Mouse (Mus musculus) liver, embryonic 12.5 days (tissue): ENCODE measurements around the gene Palm2. TPM values are rescaled to one million over a fixed set of nuclear protein-coding genes. Genes with fewer than 3 reads are reported as not detected.
A peak's percentile ranks its signal among the peaks of the same experiment; 100 is the strongest.

Source experiments
- ATAC-seq: fragments of 200-750 bp; cut with Nextera tagmentation; 2 replicates; pipeline ENCODE4 v1.8.0; 2017; ENCODE audit warnings: moderate number of reproducible peaks, mild to moderate bottlenecking, moderate library complexity
- H3K27ac ChIP-seq: fragments of 300-500 bp; sonication (generic); 2 replicates; pipeline ENCODE4 v1.5.1; 2016; ENCODE audit warnings: mild to moderate bottlenecking
- H3K27me3 ChIP-seq: fragments of 300-500 bp; sonication (generic); replicated peaks from 2 replicates; pipeline ENCODE4 v1.6.1; 2016; ENCODE audit warnings: mild to moderate bottlenecking, moderate library complexity
- H3K36me3 ChIP-seq: fragments of 300-500 bp; sonication (generic); 2 replicates; pipeline ENCODE4 v1.6.1; 2016; ENCODE audit warnings: mild to moderate bottlenecking, moderate library complexity
- H3K4me1 ChIP-seq: fragments of 300-500 bp; sonication (generic); 2 replicates; pipeline ENCODE4 v1.6.1; 2016
- H3K4me2 ChIP-seq: fragments of 300-500 bp; sonication (generic); 2 replicates; pipeline ENCODE4 v1.6.1; 2016; ENCODE audit warnings: mild to moderate bottlenecking, moderate library complexity
- H3K4me3 ChIP-seq: fragments of 300-500 bp; sonication (generic); 2 replicates; pipeline ENCODE4 v1.5.1; 2016; ENCODE audit warnings: mild to moderate bottlenecking, moderate library complexity
- H3K9ac ChIP-seq: fragments of 300-500 bp; sonication (generic); 2 replicates; pipeline ENCODE4 v1.6.1; 2016; ENCODE audit warnings: mild to moderate bottlenecking, moderate library complexity
- H3K9me3 ChIP-seq: fragments of 300-500 bp; sonication (generic); replicated peaks from 2 replicates; pipeline ENCODE4 v1.6.1; 2016; ENCODE audit warnings: mild to moderate bottlenecking, moderate library complexity
- WGBS: fragments of 180-500 bp; shearing (Covaris S2); methylation state at CpG from one replicate; pipeline ENCODE4 v1.1.7; 2016; ENCODE audit not compliant: insufficient replicate concordance; 5-methylcytosine and 5-hydroxymethylcytosine counted together
- polyA plus RNA-seq: library from polyadenylated mRNA; unstranded; fragments of >200 nt; fragmentation: Nextera tagmentation; extraction: Ambion mirVana; gene quantifications from 2 replicates; pipeline ENCODE4 v1.2.1, GENCODE M21; 2016

Gene Palm2
- polyA plus RNA-seq, 1 experiment from 2014 or later: 0.23 TPM

DNA sequence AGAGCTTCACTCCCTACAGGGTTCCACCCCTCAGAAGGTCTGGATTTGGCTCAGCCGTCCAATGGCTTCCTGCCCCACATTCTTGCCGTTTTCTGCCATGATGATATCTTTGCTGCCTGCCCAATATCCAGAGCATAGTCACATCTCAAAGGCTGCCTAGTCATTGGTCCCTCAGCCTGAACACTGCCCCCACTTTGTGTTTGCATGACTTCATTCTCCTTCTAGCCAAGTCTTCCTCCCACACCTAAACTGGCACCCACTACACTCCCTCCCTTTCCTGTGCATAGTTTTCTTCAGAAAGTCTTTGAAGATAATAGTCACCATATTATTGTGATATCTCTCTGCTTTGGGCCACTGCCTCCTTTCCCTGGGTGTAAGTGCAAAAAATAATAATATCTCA lies 123.1 kb downstream of the Palm2 start:
- no peak overlapping the region for H3K4me2 ChIP-seq
- H3K9me3 ChIP-seq: no peaks in the 10 kb centered on the region
- H3K4me1 ChIP-seq: no peaks in the 10 kb centered on the region
- WGBS: 59% methylated on average over 2 of the region's 2 CpGs
- H3K27ac ChIP-seq: no peak overlapping the region
- no peak overlapping the region for H3K9ac ChIP-seq
- ATAC-seq: no peak
- no peaks in the 10 kb centered on the region for H3K36me3 ChIP-seq
- H3K4me3 ChIP-seq: no peak overlapping the region
- no peaks in the 10 kb centered on the region for H3K27me3 ChIP-seq

DNA sequence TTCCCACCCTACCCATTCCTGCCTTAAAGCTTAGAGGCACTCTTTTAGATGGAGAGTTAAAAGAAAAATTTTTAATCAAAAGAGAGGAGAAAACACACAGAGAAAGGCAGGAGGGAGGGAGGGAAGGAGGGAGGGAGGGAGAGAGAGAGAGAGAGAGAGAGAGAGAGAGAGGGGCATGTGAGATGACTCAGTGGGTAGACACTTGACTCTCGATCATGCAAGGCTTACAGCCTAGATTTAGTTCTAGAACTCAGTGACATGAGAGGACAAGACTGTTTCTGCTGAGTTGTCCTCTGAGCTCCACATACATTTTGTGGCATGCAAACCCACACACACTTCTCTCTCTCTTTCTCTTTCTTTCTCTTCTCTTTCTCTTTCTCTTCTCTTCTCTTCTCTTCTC lies 125.4 kb downstream of the Palm2 start:
- Histone ChIP-seq H3K4me3 (no peak overlapping the region), H3K27me3 (no peaks in the 10 kb centered on the region), H3K4me2 (no peak overlapping the region), H3K27ac (no peak overlapping the region), H3K4me1 (no peaks in the 10 kb centered on the region), H3K9me3 (no peaks in the 10 kb centered on the region), H3K9ac (no peak overlapping the region), H3K36me3 (no peaks in the 10 kb centered on the region)
- ATAC-seq: no peak
- WGBS: 40% methylated on average over 1 of the region's 1 CpGs

DNA sequence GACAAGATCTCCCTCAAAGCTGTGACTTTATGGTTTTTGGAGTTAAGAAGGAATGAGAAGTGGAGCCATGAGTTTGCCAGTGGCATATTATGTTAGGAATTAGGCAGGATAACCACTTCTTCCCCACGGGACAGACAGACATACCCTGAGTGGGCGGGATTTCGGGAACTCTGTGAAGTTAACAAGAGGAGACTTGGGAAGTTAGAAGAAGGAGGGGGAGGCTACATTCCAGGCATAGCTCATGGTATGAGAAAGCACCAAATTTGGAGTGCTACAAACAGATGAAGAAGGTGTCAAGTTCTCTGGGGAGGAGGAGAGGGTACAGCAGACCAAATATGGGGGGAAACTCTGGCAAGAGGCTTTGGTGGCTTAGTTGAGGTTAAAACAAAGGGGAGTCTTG lies 126.0 kb downstream of the Palm2 start:
- ATAC-seq: no peak

DNA sequence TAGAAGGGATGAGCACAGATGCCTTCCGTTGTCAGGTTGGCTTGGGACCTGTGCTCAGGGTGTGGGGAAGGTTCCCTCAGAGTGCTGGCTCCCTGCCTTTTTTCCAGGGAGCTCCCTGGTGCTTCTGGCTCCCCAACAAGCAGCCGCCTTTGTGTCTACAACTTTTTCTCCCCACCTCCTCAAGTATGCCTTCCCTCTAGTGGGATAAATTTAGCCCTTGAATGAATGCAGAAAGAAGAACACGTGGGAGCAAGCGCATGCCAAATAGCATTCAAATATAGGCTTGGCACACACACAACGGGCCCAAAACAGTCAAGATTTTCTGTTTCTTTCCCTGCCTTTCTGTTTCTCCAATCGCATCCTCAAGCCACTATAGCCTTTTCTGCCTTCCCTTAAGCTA lies 127.0 kb downstream of the Palm2 start:
- no peak overlapping the region for H3K9ac ChIP-seq
- no peak overlapping the region for H3K27ac ChIP-seq
- H3K4me2 ChIP-seq: no peak overlapping the region

More for the DNA sequence above, 126.0 kb downstream of the Palm2 start:
- Histone ChIP-seq H3K27ac (no peak overlapping the region), H3K4me3 (no peak overlapping the region), H3K27me3 (no peaks in the 10 kb centered on the region), H3K9me3 (no peaks in the 10 kb centered on the region), H3K4me2 (no peak overlapping the region), H3K4me1 (no peaks in the 10 kb centered on the region), H3K9ac (no peak overlapping the region), H3K36me3 (no peaks in the 10 kb centered on the region)
- WGBS: 27% methylated on average over 3 of the region's 3 CpGs

DNA sequence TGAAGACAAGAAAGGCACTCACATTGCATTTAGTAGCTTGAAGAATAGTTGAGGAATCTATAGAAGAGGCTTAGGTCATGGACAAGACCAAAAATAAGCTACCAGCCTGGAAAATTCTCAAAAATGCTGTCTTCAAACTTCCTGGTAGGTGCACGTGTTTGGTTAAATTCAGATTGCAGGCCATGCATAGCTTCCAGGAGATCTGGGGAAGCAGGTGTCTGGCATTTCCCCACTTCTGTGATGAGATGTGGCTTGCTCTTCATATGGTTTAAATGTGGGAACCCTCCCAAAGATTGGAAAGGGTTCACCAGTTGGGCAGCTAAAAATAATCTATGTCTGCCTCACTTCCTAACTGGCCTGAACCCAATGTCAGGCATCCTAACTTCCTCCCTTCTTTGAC lies 131.2 kb downstream of the Palm2 start:
- Histone ChIP-seq H3K36me3 (no peaks in the 10 kb centered on the region), H3K27ac (no peak overlapping the region), H3K4me1 (no peaks in the 10 kb centered on the region), H3K27me3 (peaks cover 30% of the 10 kb centered on the region), H3K9me3 (no peaks in the 10 kb centered on the region), H3K4me2 (no peak overlapping the region), H3K4me3 (no peak overlapping the region), H3K9ac (no peak overlapping the region)
- ATAC-seq: no peak
- WGBS: 50% methylated on average over 1 of the region's 1 CpGs

More for the DNA sequence above, 127.0 kb downstream of the Palm2 start:
- no peaks in the 10 kb centered on the region for H3K36me3 ChIP-seq
- no peaks in the 10 kb centered on the region for H3K9me3 ChIP-seq
- 53% methylated on average over 6 of the region's 6 CpGs for WGBS
- H3K4me3 ChIP-seq: no peak overlapping the region
- no peaks in the 10 kb centered on the region for H3K4me1 ChIP-seq
- H3K27me3 ChIP-seq: no peaks in the 10 kb centered on the region
- ATAC-seq: no peak

GRCm38 (mm10) chr4:57565811-57566210 lies 131.8 kb downstream of the Palm2 start:
- H3K27me3 ChIP-seq: peaks cover 30% of the 10 kb centered on the region
- H3K27ac ChIP-seq: no peak overlapping the region
- no peaks in the 10 kb centered on the region for H3K9me3 ChIP-seq
- no peak for ATAC-seq
- H3K4me1 ChIP-seq: no peaks in the 10 kb centered on the region
- no peak overlapping the region for H3K4me3 ChIP-seq
- H3K36me3 ChIP-seq: no peaks in the 10 kb centered on the region
- WGBS: 47% methylated on average over 2 of the region's 2 CpGs
- no peak overlapping the region for H3K9ac ChIP-seq
- H3K4me2 ChIP-seq: no peak overlapping the region

- peak within 1 kb of the TSS; percentile 44 for H3K4me3 ChIP-seq
- 2% methylated on average over 51 of the region's 51 CpGs for WGBS
- H3K9me3 ChIP-seq: no peaks in the 10 kb centered on the region
- H3K36me3 ChIP-seq: no peaks in the 10 kb centered on the region
- H3K4me1 ChIP-seq: no peaks in the 10 kb centered on the region
- ATAC-seq: no peak
- H3K4me2 ChIP-seq: peak within 1 kb of the TSS; percentile 61
- no peak within 1 kb of the TSS for H3K27ac ChIP-seq
- peaks cover 30% of the 10 kb centered on the region for H3K27me3 ChIP-seq
- H3K9ac ChIP-seq: peak within 1 kb of the TSS; percentile 41; the same call in 1 of the 2 replicates
These were observed 133.7 kb downstream of the Palm2 start, which contains the start of gene Pakap for GRCm38 (mm10) chr4:57567666-57568206. Gene Pakap, plus strand, starts transcription at chr4:57568179.

DNA sequence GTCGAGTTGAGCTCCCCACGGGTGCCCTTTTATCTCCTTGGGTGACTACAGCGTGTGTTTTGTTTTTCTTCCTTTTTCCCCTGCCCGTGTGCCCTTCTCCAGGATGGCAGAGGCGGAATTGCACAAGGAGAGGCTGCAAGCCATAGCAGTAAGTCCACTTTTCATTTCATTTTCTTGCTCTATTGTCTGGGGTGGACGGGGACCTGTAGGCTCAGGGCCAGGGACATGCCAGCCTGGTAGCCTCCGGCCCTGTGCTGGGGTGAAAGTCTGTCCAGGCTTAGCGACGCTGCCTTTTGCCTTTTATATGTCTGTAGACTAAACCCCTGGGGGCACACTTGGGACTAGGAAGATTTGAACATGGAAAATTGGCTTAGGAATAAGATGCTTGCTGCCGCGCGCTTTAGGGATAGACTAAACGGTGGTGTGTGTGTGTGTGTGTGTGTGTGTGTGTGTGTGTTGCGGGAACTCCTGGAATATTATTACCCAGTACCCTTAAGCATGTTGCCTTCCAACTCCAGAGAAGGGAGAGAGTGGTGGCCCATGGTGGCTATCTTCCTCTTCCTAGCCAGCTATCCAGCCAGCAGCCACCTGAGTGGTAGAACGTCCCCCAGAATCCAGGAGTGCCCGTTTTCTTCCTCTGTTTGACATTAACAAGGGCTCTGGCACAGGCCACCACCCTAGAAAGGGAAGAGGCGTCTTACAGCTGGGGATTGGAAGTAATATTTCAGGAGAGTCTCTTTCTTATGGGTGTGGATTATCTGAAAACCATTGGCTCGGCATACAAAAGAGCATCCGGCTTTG lies 134.4 kb downstream of the Palm2 start:
- Histone ChIP-seq H3K4me1 (no peaks in the 10 kb centered on the region), H3K27ac (no peak overlapping the region), H3K27me3 (peaks cover 30% of the 10 kb centered on the region), H3K9me3 (no peaks in the 10 kb centered on the region), H3K4me3 (peak overlapping the region; percentile 44), H3K4me2 (peak overlapping the region; percentile 61), H3K9ac (no peak overlapping the region), H3K36me3 (no peaks in the 10 kb centered on the region)
- ATAC-seq: no peak
- WGBS: 52% methylated on average over 19 of the region's 19 CpGs

- no peak overlapping the region for H3K4me3 ChIP-seq
These were observed 135.0 kb downstream of the Palm2 start for GRCm38 (mm10) chr4:57569069-57569355.

GRCm38 (mm10) chr4:57569711-57570110 lies 135.7 kb downstream of the Palm2 start:
- peaks cover 30% of the 10 kb centered on the region for H3K27me3 ChIP-seq

More at GRCm38 (mm10) chr4:57569069-57569355, 135.0 kb downstream of the Palm2 start:
- 88% methylated on average over 4 of the region's 4 CpGs for WGBS
- Histone ChIP-seq H3K4me1 (no peaks in the 10 kb centered on the region), H3K4me2 (no peak overlapping the region), H3K36me3 (no peaks in the 10 kb centered on the region), H3K27me3 (peaks cover 30% of the 10 kb centered on the region), H3K9me3 (no peaks in the 10 kb centered on the region), H3K9ac (no peak overlapping the region), H3K27ac (no peak overlapping the region)
- ATAC-seq: no peak

GRCm38 (mm10) chr4:57570229-57570628 lies 136.2 kb downstream of the Palm2 start:
- no peak overlapping the region for H3K27ac ChIP-seq
- H3K36me3 ChIP-seq: no peaks in the 10 kb centered on the region
- H3K4me2 ChIP-seq: no peak overlapping the region
- H3K4me1 ChIP-seq: no peaks in the 10 kb centered on the region
- 48% methylated on average over 3 of the region's 3 CpGs for WGBS
- ATAC-seq: no peak
- no peak overlapping the region for H3K9ac ChIP-seq
- H3K9me3 ChIP-seq: no peaks in the 10 kb centered on the region
- peaks cover 30% of the 10 kb centered on the region for H3K27me3 ChIP-seq
- H3K4me3 ChIP-seq: no peak overlapping the region

More at GRCm38 (mm10) chr4:57569711-57570110, 135.7 kb downstream of the Palm2 start:
- H3K9ac ChIP-seq: no peak overlapping the region
- H3K36me3 ChIP-seq: no peaks in the 10 kb centered on the region
- no peaks in the 10 kb centered on the region for H3K4me1 ChIP-seq
- ATAC-seq: no peak
- H3K4me2 ChIP-seq: no peak overlapping the region
- no peak overlapping the region for H3K4me3 ChIP-seq
- H3K27ac ChIP-seq: no peak overlapping the region
- WGBS: 57% methylated on average over 6 of the region's 6 CpGs
- H3K9me3 ChIP-seq: no peaks in the 10 kb centered on the region

- Histone ChIP-seq H3K36me3 (no peaks in the 10 kb centered on the region), H3K9ac (no peak overlapping the region), H3K4me3 (no peak overlapping the region), H3K27me3 (no peaks in the 10 kb centered on the region), H3K9me3 (no peaks in the 10 kb centered on the region), H3K27ac (no peak overlapping the region), H3K4me2 (no peak overlapping the region), H3K4me1 (no peaks in the 10 kb centered on the region)
- no peak for ATAC-seq
- 72% methylated on average over 3 of the region's 3 CpGs for WGBS
These were observed 140.1 kb downstream of the Palm2 start for GRCm38 (mm10) chr4:57574181-57574580.
